Mouse (Mus musculus) kidney, adult 2 months (tissue): ENCODE measurements around the gene Abcc4. TPM values are rescaled to one million over a fixed set of nuclear protein-coding genes. Genes with fewer than 3 reads are reported as not detected.

Source experiments
- DNase-seq: peaks from one replicate; pipeline ENCODE4 v3.0.0; 2021
- H3K27ac ChIP-seq: fragments of 200-500 bp; 2 replicates; pipeline ENCODE4 v1.5.1; 2012; ENCODE audit warnings: low read depth, low read length, control low read depth, inconsistent platforms; ENCODE audit not compliant: insufficient read depth
- H3K27me3 ChIP-seq: fragments of 200-500 bp; replicated peaks from 2 replicates; pipeline ENCODE4 v1.6.1; 2012; ENCODE audit warnings: mild to moderate bottlenecking, moderate library complexity, low read length, inconsistent platforms; ENCODE audit not compliant: control insufficient read depth, insufficient read depth
- H3K36me3 ChIP-seq: fragments of 200-500 bp; 2 replicates; pipeline ENCODE4 v1.6.1; 2012; ENCODE audit warnings: mild to moderate bottlenecking, moderate library complexity, low read length, inconsistent platforms; ENCODE audit not compliant: control insufficient read depth, insufficient read depth
- H3K4me1 ChIP-seq: fragments of 200-500 bp; 2 replicates; pipeline ENCODE4 v1.6.1; 2011; ENCODE audit warnings: low read length; ENCODE audit not compliant: control insufficient read depth, insufficient read depth
- H3K4me3 ChIP-seq: fragments of 200-500 bp; 2 replicates; pipeline ENCODE4 v1.5.1; 2011; ENCODE audit warnings: mild to moderate bottlenecking, low read depth, low read length, control low read depth; ENCODE audit not compliant: insufficient read depth
- CTCF ChIP-seq: fragments of 200-500 bp; conservative IDR thresholded peaks from 2 replicates; pipeline ENCODE4 v1.5.1; 2011; ENCODE audit warnings: low read depth, mild to moderate bottlenecking, control low read depth, low read length, moderate library complexity, mixed read lengths; ENCODE audit not compliant: insufficient read depth, insufficient read length
- POLR2A ChIP-seq: fragments of 200-500 bp; IDR thresholded peaks from one replicate; pipeline ENCODE4 v1.6.1; 2011; ENCODE audit warnings: low read depth, low read length, control low read depth
- WGBS: fragments of 180-500 bp; shearing (Covaris S2); methylation state at CpG from one replicate; pipeline ENCODE4 v1.1.7; 2018; 5-methylcytosine and 5-hydroxymethylcytosine counted together
- polyA plus RNA-seq: library from polyadenylated mRNA; depleted of rRNA; stranded (reverse); fragments of >200 nt; gene quantifications from 2 replicates; pipeline ENCODE4 v1.2.3, GENCODE M21; 2012; rRNA removed

The Abcc4 gene
- polyA plus RNA-seq, 1 experiment, result 31.3 TPM

DNA sequence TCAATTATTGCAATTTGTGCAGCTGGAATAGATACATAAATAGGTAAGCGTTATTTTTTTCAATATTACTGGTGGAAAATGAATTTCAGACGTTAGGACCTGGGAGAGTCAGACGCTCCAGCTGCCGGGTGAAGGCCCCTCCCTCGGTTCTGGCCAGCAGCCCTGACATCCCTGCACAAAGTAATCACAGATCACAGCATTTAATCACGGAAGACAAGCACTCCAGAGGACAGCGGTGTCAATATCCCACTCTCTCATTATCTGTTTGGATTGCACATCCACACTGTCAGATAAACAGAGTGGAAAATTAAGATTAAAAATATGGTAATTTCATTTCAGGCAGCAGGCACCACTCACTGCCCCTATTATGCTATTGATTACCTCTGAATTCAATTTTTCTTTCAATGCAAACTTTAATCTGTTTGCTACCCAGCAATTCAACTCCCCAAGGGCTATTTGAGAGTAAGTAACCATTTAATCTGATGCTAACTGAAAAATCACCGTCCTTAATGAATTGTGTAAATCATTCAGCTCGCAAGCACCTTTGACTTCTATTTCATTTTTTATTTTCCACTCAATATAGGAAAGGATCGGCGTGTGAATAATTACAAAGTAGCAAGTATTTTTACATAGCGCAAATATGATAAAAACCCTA is 270.2 kb downstream of the Abcc4 start:
- peaks cover 7% of the 10 kb centered on the region for H3K27me3 ChIP-seq
- H3K4me3 ChIP-seq, result no peak overlapping the region
- DNase-seq, result no peak
- no peak overlapping the region for H3K27ac ChIP-seq
- no peak for TF ChIP-seq POLR2A
- no peak for TF ChIP-seq CTCF
- 35% methylated on average over 12 of the region's 12 CpGs for WGBS
- H3K4me1 ChIP-seq, result no peaks in the 10 kb centered on the region; the same call in 1 of the 2 replicates
- H3K36me3 ChIP-seq, result no peaks in the 10 kb centered on the region

DNA sequence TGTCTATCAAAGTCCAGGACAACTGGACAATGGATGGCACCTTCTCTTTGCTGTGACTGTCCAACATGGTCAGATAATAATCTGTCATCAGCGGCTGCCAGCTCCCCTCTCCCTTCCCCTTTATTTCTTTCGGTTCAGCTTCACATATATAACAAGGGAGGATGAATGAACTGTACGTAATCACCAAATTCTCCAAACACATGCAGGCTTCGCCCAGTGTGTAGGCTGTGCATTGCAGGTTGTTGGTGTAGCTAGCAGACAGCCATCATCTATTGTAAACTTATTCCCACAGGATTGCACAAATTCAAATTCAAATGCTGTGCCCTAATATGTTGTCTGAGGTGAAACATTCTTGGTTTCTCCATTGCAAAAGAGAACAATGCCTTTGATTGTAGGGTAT is 271.2 kb downstream of the Abcc4 start:
- Histone ChIP-seq H3K27ac (no peak overlapping the region), H3K27me3 (peaks cover 7% of the 10 kb centered on the region), H3K36me3 (no peaks in the 10 kb centered on the region), H3K4me3 (no peak overlapping the region), H3K4me1 (no peaks in the 10 kb centered on the region; the same call in 1 of the 2 replicates)
- WGBS, result 89% methylated on average over 4 of the region's 4 CpGs
- no peak for DNase-seq
- TF ChIP-seq POLR2A (no peak), CTCF (no peak)

DNA sequence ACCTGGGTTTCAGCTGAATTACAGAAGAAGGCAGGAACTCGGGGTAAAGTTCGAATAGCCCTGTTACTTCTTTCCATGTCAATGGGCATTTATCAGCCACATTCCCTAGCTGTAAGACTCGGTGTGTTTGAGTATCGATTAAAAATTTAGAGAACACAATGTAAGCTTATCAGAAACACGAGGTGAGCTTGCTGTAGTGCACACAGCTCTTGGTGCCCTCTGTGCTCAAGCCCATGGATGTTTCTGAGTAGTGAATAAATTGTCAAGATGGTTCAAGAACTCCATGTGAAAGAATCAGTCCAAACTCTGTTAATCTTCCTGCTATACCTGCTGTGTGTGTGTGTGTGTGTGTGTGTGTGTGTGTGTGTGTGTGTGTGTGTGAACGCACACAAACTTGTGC is 272.2 kb downstream of the Abcc4 start:
- Histone ChIP-seq H3K27ac (no peak overlapping the region), H3K4me1 (no peaks in the 10 kb centered on the region; the same call in 1 of the 2 replicates), H3K27me3 (peaks cover 7% of the 10 kb centered on the region), H3K36me3 (no peaks in the 10 kb centered on the region), H3K4me3 (no peak overlapping the region)
- TF ChIP-seq CTCF, result no peak
- TF ChIP-seq POLR2A, result no peak
- WGBS, result 60% methylated on average over 6 of the region's 6 CpGs
- DNase-seq, result no peak

Other genes with a start within 250 kb of the Abcc4 start
- 230 and 232 TPM in 2 replicates for gene Cldn10, start 81.7 kb upstream of the Abcc4 start, polyA plus RNA-seq
- gene Dzip1, start 219.2 kb upstream of the Abcc4 start, polyA plus RNA-seq, result 5.7 and 6.0 TPM in 2 replicates
- gene Dnajc3, start 231.8 kb upstream of the Abcc4 start, polyA plus RNA-seq, result 30.9 and 32.7 TPM in 2 replicates